Mouse (Mus musculus) embryonic facial prominence, embryonic 11.5 days (tissue): ENCODE data around the gene Adamts15. TPM values are rescaled to one million over a fixed set of nuclear protein-coding genes. Genes with fewer than 3 reads are reported as not detected.

Experiments used
- ATAC-seq: fragments of 200-750 bp; cut with Nextera tagmentation; replicated peaks from 2 replicates; pipeline ENCODE4 v1.8.0; 2017; ENCODE audit warnings: low read depth; ENCODE audit not compliant: insufficient number of reproducible peaks, low FRiP score, low TSS enrichment
- DNase-seq: peaks from one replicate; pipeline ENCODE4 v3.0.0-alpha.2; 2015; ENCODE audit warnings: low spot score
- H3K27ac ChIP-seq: fragments of 300-500 bp; sonication (generic); replicated peaks from 2 replicates; pipeline ENCODE4 v1.5.1; 2014; ENCODE audit warnings: mild to moderate bottlenecking, low read depth, low read length, control low read depth
- H3K27me3 ChIP-seq: fragments of 300-500 bp; sonication (generic); 2 replicates; pipeline ENCODE4 v1.6.1; 2014; ENCODE audit warnings: mild to moderate bottlenecking, low read length, moderate library complexity, mixed read lengths; ENCODE audit not compliant: control insufficient read depth, insufficient read depth
- H3K36me3 ChIP-seq: fragments of 300-500 bp; sonication (generic); replicated peaks from 2 replicates; pipeline ENCODE4 v1.6.1; 2014; ENCODE audit warnings: low read depth, mild to moderate bottlenecking, low read length, moderate library complexity, mixed read lengths; ENCODE audit not compliant: control insufficient read depth, insufficient read depth
- H3K4me1 ChIP-seq: fragments of 300-500 bp; sonication (generic); 2 replicates; pipeline ENCODE4 v1.6.1; 2014; ENCODE audit warnings: low read length, mixed read lengths; ENCODE audit not compliant: control insufficient read depth, insufficient read depth
- H3K4me2 ChIP-seq: fragments of 300-500 bp; sonication (generic); 2 replicates; pipeline ENCODE4 v1.6.1; 2014; ENCODE audit warnings: low read depth, mild to moderate bottlenecking, control low read depth, low read length, moderate library complexity
- H3K4me3 ChIP-seq: fragments of 300-500 bp; sonication (generic); 2 replicates; pipeline ENCODE4 v1.5.1; 2014; ENCODE audit warnings: low read depth, low read length, control low read depth
- H3K9ac ChIP-seq: fragments of 300-500 bp; sonication (generic); replicated peaks from 2 replicates; pipeline ENCODE4 v1.6.1; 2014; ENCODE audit warnings: mild to moderate bottlenecking, control low read depth, low read length
- H3K9me3 ChIP-seq: fragments of 300-500 bp; sonication (generic); replicated peaks from 2 replicates; pipeline ENCODE4 v1.6.1; 2016; ENCODE audit warnings: mild to moderate bottlenecking, low read length, inconsistent platforms, mixed read lengths; ENCODE audit not compliant: control insufficient read depth
- WGBS: fragments of 180-500 bp; shearing (Covaris S2); extraction: QIAGEN DNeasy Blood & Tissue Kit; methylation state at CpG from one replicate; pipeline ENCODE4 v1.1.7; 2014; 5-methylcytosine and 5-hydroxymethylcytosine counted together
- polyA plus RNA-seq: library from polyadenylated mRNA; unstranded; fragments of >200 nt; fragmentation: Nextera tagmentation; extraction: Ambion mirVana; gene quantifications from 2 replicates; pipeline ENCODE4 v1.2.1, GENCODE M21; 2014

Adamts15 gene
- polyA plus RNA-seq, 1 experiment from 2014 or later = 7.5 TPM

DNA sequence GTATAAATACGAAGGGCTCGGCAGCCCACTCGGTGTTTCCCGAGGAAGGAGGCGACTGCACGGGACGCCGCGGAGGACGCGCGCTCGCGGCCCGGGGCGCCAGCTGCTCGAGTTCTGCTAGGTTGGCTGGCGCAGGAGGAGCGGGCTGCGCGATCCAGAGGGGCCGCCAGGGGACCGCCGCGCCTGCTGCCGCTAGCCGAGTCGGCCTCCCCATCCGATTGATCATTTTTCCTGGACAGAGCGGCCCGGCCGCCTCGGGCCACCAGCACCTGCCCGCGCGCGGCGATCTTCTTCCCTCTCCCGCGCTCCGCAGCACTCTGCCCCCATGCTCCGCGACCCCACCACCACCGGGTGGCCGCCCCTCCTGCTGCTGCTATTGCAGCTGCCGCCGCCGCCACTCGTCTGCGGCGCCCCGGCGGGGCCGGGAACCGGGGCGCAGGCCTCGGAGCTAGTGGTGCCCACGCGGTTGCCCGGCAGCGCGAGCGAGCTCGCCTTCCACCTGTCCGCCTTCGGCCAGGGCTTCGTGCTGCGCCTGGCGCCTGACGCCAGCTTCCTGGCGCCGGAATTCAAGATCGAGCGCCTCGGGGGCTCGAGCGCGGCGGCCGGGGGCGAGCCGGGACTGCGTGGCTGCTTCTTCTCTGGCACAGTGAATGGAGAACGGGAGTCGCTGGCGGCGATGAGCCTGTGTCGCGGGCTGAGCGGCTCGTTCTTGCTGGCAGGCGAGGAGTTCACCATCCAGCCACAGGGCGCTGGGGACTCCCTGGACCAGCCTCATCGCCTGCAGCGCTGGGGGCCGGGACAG lies 20.5 kb upstream of the Adamts15 start, which contains the start of gene Adamts8:
Gene Adamts8 (plus strand): TSS at position 51 of the 802 bp plus-strand sequence.
- peak within 1 kb of the TSS; percentile 99 for H3K4me2 ChIP-seq
- H3K27me3 ChIP-seq = peaks cover 42% of the 10 kb centered on the region
- peak within 1 kb of the TSS; percentile 48 for H3K9ac ChIP-seq
- DNase-seq (peak; percentile 77), ATAC-seq (peak; percentile 74)
- WGBS = under 1% methylated on average over 90 of the region's 96 CpGs
- H3K9me3 ChIP-seq = no peaks in the 10 kb centered on the region
- no peaks in the 10 kb centered on the region for H3K36me3 ChIP-seq
- peak within 1 kb of the TSS; percentile 58 for H3K4me3 ChIP-seq
- H3K4me1 ChIP-seq = peaks cover 2% of the 10 kb centered on the region; the same call in 1 of the 2 replicates
- no peak within 1 kb of the TSS for H3K27ac ChIP-seq

DNA sequence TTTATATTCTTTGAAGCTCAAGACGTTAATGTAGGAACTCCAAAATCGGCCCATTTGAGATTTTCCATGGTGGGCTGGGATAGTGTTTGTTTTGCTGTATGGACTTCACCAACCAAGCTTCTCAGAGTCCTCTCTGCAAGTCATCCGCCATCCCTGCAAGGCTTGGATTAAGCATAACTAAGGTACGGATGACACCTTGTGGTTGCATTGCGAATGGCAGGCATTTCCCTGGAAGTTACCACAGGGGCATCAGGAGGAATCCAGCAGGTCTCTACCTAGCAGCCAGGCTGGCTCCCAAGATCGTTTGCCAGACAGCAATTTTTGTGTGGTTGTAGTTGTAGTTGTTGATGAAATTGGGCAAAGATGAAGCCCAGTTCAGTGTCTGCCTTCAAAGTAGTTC lies 18.1 kb upstream of the Adamts15 start:
- Histone ChIP-seq H3K4me2 (no peak overlapping the region), H3K4me3 (no peak overlapping the region), H3K36me3 (no peaks in the 10 kb centered on the region), H3K27ac (no peak overlapping the region), H3K9ac (no peak overlapping the region), H3K4me1 (peaks cover 2% of the 10 kb centered on the region; the same call in 1 of the 2 replicates), H3K27me3 (peaks cover 41% of the 10 kb centered on the region), H3K9me3 (no peaks in the 10 kb centered on the region)
- ATAC-seq (no peak), DNase-seq (peak; percentile 96)
- 6% methylated on average over 6 of the region's 6 CpGs for WGBS

DNA sequence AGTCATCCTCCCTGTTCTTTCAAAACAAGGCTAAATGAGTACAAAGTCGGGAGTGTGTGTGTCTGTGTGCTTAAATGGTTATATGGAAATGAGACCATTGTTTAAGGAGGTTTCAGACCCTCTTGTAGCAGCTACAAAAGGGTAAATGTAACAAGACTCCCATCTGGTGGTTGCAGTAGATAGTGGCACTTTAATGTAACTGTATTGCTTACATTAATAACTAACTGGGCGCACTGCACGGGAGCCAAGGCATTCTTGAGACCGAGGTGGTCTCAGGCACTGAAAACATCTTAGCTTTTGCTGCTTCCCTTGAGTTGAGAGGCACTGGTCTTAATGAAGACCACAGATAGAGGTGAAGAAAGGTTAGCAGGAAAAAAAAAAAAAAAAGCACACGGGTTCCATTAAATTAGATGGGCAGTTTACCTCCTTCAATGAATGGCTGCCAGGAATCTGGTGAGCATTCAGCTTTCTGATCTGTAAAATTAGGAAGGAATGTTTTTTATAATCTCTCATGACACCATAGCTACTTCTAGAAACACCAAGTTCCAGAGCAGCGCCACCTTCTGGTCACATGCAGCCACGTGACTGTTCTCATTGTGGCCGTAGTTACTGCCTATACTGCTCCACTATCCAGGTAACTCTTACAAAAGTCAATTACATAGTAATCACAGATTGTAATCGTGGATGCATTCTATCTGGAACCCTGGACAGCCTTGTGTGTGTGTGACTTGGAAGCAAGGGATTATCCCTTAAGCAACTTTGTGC lies 14.6 kb upstream of the Adamts15 start:
- H3K27me3 ChIP-seq = peaks cover 13% of the 10 kb centered on the region
- DNase-seq (peak; percentile 81), ATAC-seq (no peak)
- H3K9me3 ChIP-seq = no peaks in the 10 kb centered on the region
- no peaks in the 10 kb centered on the region for H3K36me3 ChIP-seq
- no peaks in the 10 kb centered on the region for H3K4me1 ChIP-seq
- H3K4me2 ChIP-seq = no peak overlapping the region
- WGBS = 33% methylated on average over 9 of the region's 9 CpGs
- H3K27ac ChIP-seq = no peak overlapping the region
- H3K9ac ChIP-seq = no peak overlapping the region
- H3K4me3 ChIP-seq = no peak overlapping the region

DNA sequence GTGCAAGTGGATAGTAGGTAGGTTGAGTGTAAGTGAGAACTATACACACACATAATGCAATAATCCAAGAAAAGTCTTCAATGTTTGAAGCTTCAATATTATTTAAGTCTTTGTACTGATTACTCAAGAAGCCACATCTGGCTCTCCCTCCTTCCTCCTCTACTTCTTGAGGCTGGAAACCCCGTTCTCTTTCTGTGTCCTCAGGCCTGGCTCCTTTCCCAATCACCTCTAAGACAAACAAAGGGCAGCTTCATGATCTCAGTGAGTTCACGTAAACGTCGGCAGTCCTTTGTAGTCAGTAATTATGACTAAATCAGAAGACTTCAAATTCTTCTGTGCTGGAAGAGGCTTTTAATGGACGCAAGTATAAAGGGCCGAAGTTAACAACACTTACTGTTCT lies 12.6 kb upstream of the Adamts15 start:
- H3K27me3 ChIP-seq = no peaks in the 10 kb centered on the region
- H3K4me2 ChIP-seq = no peak overlapping the region
- no peak overlapping the region for H3K27ac ChIP-seq
- no peaks in the 10 kb centered on the region for H3K36me3 ChIP-seq
- WGBS = 61% methylated on average over 6 of the region's 6 CpGs
- H3K4me1 ChIP-seq = no peaks in the 10 kb centered on the region
- no peak for DNase-seq
- H3K9ac ChIP-seq = no peak overlapping the region
- H3K9me3 ChIP-seq = no peaks in the 10 kb centered on the region
- ATAC-seq = no peak
- no peak overlapping the region for H3K4me3 ChIP-seq

DNA sequence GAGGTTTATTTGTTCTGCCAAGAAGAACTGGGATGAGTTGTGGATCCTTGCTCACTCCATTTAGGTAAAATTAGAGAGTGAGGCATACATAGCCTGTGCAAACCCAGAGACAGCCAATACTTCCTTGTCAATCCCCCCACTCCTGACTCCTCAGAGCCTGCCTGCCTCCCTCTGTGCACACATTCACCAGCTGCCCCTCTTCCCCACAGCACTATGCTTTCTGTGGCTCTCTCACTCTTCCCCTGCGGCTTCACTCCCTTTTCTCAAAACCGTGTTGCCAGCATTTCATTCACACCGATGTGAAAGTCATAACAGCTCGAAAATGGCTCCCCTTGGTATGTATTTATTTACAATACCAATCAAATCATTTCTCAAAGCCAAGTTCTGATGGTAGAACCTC lies 10.1 kb upstream of the Adamts15 start:
- WGBS = 79% methylated on average over 4 of the region's 4 CpGs
- Histone ChIP-seq H3K27me3 (no peaks in the 10 kb centered on the region), H3K4me1 (no peaks in the 10 kb centered on the region), H3K9ac (no peak overlapping the region), H3K27ac (no peak overlapping the region), H3K9me3 (no peaks in the 10 kb centered on the region), H3K4me2 (no peak overlapping the region), H3K36me3 (no peaks in the 10 kb centered on the region), H3K4me3 (no peak overlapping the region)
- ATAC-seq (no peak), DNase-seq (no peak)

DNA sequence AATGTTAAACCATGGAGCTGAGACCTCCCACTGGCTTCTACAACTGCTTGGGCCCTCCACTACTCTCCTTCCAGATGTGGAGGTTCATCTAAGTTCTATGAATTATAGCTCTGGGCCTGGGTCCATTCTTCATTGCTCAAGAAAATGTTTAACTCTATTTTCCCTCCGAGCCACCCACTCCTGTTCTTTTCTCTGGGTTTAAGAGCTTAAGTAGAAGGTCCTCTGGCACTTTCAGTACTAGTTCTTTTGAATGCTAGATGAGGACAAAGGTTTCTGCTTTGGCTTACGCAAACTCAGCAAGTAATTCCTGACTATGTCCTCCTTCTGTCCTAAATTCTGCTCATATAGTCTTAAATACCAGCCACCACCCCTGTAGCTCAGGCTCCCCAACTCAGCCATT lies 6.5 kb upstream of the Adamts15 start:
- DNase-seq = no peak
- WGBS = 90% methylated on average over 2 of the region's 2 CpGs
- H3K4me1 ChIP-seq = no peaks in the 10 kb centered on the region
- no peaks in the 10 kb centered on the region for H3K9me3 ChIP-seq
- ATAC-seq = no peak
- no peak overlapping the region for H3K4me3 ChIP-seq
- H3K27ac ChIP-seq = no peak overlapping the region
- no peaks in the 10 kb centered on the region for H3K27me3 ChIP-seq
- no peak overlapping the region for H3K4me2 ChIP-seq
- no peak overlapping the region for H3K9ac ChIP-seq
- no peaks in the 10 kb centered on the region for H3K36me3 ChIP-seq

DNA sequence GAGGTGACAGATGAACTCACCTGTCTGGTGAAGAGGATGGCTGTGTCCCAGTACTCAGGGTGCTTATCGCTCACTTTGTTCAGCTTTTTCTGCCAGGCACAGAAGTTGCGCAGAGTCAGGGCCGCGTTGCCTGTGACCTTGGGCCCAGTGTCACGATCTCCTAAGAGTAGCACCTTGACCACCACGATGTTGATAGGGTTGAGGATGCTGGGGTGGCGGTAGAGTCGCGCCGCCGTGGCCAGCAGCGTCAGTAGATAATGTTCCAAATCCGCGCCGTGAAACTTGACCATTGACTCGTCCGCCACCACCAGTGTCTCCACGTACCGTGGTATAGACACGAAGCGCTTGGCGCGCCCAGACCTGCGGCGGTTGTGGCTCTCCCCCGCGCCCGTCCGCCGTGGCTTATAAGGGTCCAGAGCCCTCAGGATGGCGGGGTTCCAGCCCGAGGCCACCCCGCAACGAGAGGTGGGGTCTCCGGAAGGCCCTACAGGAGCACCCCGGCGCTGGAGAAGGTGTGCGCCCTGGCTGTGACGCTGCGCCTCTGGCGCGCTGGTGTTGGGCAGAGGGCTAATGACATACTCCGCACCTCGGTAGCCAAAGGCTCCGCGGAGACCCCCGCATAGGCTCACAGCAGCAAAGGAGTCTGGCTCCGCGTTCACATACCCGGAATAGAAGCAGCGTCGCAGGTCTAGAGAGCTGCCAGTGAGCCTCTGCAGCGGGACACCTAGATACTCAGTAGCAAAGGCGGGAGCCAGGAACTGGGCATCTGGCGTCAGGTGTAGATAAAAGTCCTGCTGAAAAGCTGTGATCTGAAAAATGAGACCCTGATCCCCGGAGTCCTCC lies 770 bp downstream of the Adamts15 start:
- no peak for ATAC-seq
- Histone ChIP-seq H3K4me1 (peaks cover 5% of the 10 kb centered on the region), H3K9me3 (no peaks in the 10 kb centered on the region), H3K27ac (no peak overlapping the region), H3K27me3 (peaks cover 6% of the 10 kb centered on the region; the same call in 1 of the 2 replicates), H3K36me3 (no peaks in the 10 kb centered on the region), H3K9ac (peak overlapping the region; percentile 64), H3K4me2 (peak overlapping the region; percentile 94), H3K4me3 (peak overlapping the region; percentile 49)
- DNase-seq = peak; percentile 8
- 4% methylated on average over 56 of the region's 56 CpGs for WGBS
